Mouse (Mus musculus): ENCODE data around the gene Zc3h7b.

DNA sequence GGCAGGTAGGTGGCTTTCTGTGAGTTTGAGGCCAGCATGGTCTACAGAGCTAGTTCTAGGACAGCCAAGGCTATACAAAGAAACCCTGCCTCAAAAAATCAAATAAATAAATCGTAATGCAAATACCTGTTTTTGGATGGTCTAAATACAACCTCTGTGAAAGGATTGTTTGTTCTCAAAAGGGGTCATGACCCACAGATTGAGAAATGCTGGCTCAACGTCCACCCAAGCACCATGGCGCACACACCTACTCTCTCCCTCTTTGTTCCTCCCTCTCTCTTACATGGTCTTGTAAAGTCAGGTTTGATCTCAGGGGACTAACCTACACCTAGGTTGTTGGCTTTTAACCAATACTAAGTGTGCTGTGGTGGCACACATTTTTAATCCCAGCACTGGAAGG, 77.8 kb downstream of the Zc3h7b start:
- TF ChIP-seq CTCF (IDR thresholded peaks at IDR 0.05; ENCODE audit: extremely low read depth, insufficient read depth, insufficient read length, insufficient replicate concordance) (no peak), POLR2A (IDR thresholded peaks at IDR 0.05; ENCODE audit: low read depth, low read length) (no peak)

Measured in spleen, adult 2 months (tissue).